Mouse (Mus musculus): ENCODE results near the gene Anapc7. TPM values are rescaled to one million over a fixed set of nuclear protein-coding genes. Genes with fewer than 3 reads are reported as not detected.
"Not testable (repeated sequence)": the region's sequence is repeated elsewhere in the genome, so short reads cannot be mapped to it uniquely, and the experiment has no call there.

The Anapc7 gene
- total RNA-seq, 2 experiments from 2014 or later, result 28.6 to 30.5 TPM

DNA sequence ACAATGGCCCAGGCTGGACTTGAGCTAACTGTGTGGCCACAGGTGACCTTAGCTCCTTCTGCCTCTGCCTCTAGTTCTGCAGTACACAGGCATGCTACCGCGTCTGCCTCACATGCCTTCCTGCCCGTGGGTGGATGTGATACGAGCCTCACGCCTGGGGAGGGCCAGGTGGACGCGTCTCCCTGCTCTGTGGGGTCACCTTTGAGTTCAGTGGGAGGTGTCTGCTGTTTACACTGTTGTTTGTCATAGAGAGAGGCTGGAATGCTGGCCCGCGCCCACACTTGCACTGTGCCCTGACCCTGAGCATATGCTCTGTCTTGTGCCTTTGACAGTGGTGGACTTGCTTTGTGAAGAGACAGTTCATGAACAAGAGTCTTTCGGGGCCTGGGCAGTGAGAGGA lies 16.0 kb upstream of the Anapc7 start:
- DNase-seq, result no peak

DNA sequence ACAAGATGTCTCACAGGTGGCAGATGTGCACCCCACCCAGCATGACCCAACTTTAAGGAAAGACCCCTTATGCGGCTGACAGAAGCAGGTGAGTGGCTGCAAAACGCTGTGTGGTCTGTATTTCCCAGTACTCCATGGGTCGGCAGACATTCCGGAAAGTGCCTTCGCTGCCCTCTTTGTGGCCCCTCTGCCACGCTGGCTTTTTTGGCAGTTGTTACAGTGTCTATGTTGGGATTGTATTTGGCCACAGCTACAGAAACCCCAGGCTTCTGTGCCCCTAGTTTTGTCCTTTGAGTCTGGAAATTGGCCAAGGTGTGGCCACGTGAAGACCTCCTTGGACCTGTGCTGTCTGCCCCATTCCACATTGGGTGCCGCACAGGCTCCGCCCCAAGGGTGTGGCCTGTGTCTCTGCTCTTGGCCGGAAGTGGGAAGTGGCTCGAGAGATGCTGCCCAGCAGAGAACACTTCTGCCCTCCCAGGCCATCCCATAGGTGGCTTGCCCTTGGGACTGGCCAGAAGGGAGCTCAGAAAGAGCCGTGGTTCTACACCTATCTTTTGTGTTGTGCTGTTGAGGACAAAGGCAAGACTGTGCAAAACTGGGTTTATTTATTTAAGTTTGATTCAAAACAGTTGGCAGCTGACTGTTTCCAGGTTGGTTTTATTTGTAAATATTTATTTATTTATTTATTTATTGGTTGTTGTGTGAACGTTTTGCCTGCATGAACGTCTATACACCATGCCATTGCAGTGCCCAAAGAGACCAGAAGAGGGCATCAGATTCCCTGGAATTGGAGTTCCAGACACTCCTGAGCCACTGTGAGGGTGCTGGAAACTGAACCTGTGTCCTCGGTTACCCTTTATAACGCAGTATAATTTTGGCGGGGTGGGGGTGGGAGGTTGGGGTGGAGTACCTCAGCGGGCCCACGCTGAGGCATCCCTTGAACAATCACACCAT lies 11.5 kb upstream of the Anapc7 start:
- no peak for DNase-seq

DNA sequence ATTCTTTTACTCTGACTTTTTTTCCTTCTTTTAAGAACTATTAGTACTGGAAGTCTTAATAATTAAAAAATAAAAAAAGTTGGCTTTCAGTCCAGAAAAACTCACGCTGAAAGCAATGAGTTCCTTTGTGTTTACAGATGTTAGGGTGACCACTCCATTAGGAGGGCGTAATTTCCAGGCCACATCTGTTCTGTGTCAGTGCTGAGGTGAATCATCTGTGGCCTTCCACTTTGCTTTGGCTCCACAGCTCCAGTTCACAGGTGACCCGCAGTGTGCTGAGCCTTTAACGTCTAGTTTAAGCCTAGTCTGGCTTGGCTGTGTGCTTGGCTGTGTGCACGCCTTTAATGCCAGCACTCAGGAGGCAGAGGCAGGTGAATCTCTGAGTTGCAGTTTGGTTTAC lies 9.6 kb upstream of the Anapc7 start:
- DNase-seq, result no peak

DNA sequence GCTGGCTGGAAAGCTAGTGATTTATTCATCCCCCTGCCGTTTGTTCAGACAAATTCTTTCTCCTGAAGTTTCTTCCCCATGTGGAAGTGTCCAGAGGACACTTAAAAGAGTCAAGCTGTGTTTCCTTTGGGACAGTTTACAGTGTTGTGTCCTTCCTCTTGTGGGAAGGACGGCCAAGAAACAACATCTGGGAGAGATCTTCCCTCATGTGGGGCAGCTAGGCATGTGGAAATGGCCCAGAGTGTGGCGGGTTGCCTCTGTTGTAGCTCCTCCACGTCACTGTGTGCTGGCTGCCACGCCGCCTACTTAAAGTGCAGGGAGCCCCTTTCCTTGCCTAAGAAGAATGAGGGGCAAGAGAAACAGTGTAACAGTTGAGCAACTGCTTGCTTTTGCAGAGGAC lies 8.7 kb upstream of the Anapc7 start:
- DNase-seq, result no peak

DNA sequence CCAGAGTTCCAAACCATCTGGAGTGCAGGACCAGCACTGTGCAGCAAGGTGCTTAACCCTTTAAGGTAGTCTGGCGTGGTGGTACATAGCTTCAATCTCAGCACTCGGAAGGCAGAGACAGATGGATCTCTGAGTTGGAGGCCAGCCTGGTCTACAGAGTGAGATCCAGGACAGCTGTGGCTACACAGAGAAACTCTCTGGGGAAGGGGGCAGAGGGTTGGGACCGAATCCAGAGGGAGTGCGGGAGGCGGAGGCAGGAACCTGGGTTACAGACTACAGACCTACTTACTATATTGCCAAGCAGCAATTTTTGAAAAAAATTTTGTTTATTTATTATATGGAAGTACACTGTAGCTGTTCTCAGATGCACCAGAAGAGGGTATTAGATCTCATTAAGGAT lies 7.1 kb upstream of the Anapc7 start:
- no peak for DNase-seq

DNA sequence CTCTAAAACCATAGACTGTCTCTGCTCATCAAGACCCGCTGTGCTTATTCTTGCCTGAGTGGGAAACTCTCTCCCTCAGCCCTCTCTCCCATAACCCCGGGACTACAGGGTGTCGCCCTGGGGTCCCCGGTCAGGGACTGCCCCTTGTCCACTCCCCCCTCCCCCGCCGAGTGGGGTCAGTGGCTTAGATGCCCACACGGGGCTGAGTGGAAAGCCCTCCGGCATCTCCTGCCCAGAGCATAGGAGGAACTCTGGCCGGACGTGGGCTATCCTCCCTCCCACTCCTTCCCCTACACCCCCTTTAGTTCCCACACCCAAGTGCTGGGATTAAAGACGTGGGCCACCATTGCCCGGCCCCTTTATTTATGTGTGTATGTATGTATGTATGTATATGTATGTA lies 6.0 kb upstream of the Anapc7 start:
- DNase-seq, result no peak

DNA sequence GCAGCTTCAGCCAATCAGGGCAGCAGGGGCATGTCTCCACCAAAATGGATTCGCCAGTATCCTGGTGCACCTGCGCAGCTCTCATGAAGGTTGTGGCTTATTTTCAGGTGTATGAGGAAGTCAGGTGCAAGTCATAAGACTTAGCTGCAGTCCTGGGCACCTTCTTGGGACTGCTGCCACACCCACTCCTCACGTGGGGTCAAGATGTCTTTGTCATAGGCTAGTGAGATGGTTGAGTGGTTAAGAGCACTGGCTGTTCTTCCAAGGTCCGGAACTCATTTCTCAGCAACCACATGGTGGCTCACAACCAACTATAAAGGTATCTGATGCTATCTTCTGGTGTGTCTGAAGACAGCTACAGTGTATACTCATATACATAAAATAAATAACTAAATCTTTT lies 817 bp upstream of the Anapc7 start:
- DNase-seq, result not testable (repeated sequence)

DNA sequence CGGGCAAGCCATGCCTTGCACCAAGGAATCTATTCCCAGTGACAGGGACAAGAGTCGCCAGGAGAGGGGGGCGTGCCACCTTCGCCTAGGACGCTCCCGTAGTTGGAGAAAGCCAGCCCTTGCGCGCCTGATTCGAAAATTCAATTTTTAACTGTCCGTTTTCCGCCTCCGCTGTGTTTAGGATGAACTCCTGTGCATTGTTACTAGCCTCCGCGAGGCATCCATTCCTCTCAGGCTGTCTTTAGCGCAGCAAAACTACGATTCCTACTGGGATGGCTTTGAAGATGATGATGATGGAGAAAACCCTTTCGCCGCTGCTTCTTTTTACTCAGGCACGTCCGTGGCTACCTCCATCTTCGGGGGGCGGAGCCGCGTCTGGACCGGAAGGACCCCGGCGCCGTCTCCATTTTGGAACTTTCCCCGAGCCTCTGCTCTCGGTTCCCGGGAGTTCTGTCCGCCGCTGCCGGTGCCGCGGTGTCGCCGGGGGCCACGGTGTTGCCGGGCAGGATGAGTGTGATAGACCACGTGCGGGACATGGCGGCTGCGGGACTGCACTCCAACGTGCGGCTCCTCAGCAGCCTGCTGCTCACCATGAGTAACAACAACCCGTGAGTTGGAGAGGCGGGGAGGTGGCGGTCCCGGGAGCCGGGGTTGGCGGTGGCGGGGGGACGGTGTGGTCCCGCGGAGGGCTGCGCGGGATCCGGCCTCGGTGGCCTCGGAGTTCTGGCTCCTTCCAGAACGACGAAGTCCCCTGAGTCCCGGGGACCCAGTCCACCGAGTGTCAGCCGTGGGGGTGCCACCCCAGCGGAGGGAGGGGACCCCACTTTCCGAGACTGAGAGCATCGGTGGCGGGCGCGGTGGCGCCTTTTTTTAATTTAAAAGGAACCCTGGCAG lies 825 bp downstream of the Anapc7 start:
- peak; percentile 89 to 90 for DNase-seq

DNA sequence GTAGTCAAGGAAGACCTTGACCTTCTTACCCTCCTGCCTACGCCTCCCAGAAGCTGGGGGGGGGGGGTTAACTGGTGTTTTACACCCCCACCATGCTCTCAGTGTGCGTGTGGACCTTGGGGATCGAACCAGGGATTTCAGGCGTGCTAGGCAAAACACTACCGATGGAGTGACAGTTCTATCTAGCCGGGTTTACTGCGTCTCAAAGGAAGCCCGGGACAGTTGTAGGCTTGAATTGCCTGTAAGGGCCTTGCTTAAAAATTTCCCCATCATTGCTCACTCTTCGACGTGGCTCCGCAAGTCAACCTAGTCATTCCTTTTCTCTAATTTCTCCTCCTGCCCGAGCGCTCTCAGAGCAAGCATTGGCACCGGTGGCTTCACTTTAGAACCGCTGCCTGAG lies 1.6 kb downstream of the Anapc7 start:
- DNase-seq, result no peak

DNA sequence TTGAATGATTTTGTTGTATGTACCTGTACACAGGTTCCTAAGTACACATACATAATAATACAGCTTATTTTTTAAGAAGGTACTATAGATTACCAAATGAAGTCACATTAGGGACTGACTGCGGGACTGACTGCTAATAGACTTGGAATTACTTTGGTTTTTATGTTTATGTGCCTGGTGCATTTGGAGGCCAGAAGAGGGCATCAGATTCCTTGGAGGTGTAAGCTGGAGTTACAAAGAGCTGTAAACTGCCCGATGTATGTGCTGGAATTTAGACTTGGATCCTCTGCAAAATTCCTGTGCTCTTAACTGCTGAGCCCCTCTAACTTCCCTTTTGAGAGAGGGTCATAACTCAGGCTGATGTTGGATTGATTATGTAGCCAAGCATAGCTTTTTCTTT lies 4.1 kb downstream of the Anapc7 start:
- DNase-seq, result no peak

DNA sequence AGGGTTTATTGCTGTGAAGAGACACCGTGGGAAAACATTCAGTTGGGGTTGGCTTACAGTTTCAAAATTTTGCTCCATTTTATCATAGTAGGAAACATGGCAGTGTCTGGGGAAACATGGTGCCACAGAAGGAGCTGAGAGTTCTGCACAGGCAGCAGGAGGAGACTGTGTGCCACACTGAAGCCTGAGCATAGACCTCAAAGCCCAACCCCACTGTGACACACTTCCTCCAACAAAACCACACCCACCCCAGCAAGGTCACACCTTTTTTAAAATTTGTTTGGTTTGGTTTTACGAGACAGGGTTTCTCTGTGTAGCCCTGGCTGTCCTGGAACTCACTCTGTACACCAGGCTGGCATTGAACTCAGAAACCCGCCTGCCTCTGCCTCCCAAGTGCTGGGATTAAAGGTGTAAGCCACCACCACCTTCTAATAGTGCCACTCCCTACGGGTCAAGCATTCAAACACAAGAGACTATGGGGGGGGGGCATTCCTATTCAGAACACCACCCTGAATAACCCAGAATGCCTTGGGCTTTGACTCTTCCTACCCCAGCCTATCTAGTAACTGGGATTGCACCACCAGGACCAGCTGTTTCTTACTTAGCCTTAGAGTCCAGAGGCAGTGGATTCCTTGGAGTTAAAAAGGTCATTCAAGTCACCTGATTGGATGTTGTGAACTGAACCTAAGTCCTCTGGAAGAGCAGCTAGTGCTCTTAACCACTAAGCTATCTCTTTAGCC lies 8.7 kb downstream of the Anapc7 start:
- DNase-seq, result no peak

DNA sequence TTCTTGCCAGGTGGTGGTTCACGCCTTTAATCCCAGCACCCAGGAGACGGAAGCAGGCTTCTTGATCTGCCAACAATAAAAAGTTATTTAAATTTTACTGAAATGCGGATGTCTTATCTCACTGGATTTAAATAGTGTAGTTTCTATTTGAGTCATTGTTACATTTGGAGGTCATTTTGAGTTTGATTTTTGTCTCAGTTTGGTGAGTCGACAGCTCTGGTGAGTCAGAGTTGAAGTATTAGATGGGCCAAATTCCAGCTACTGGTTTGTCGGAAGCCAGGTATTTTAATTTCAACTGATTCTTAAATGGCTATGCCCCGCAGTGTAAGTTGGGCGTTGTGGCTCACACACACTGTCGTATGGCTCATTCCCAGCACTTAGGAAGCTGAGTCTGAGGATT lies 9.7 kb downstream of the Anapc7 start:
- no peak for DNase-seq

DNA sequence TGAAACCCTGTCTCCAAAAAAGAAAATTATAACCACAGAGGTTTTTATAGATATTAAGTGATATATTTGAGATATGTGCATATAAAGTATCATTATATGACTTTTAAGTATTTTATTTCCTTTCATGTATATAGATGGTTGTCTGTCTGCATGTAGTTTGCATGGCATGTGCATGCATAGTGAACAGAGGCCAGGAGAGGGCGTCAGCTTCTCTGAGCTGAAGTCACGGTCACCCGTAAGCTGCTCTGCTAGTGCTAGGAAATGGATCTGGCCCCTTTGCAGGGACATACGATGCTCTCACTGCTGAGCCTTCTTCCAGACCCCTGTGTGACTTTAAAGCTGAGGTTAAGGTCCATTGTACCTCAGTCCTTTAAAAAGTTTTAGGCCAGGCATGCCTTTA lies 13.0 kb downstream of the Anapc7 start:
- no peak for DNase-seq

DNA sequence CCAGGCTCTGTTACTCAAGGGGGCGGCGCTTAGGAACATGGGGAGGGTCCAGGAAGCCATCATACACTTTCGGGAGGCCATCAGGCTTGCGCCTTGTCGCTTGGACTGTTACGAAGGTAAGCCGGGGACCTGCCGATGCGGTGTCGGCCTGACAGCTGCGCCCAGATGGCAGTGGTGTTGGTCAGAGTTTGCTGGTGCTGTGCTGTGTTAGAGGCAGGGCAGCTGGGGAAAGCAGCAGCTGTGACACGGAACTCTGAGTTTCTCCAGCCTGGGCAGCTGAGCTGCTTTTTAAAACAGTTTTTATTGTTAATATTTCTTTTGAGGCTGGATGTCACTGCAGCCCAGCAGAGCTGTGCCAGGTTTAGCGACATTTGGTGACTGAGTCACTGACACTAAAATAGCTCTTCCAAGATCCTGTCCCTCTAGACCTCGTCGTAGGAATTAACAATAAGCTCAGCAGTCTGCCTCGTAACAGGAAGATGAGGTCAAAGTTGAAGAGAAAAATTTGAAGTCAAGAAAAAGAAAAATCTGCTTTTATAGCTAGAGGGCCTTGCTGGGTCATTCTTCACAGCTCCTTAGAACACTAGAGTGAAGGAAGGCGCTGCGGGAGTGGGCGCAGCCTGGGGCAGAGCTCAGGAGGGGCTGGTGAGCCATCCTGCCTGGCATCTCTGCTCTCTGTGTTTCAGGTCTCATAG lies 18.1 kb downstream of the Anapc7 start:
- DNase-seq, result no peak

DNA sequence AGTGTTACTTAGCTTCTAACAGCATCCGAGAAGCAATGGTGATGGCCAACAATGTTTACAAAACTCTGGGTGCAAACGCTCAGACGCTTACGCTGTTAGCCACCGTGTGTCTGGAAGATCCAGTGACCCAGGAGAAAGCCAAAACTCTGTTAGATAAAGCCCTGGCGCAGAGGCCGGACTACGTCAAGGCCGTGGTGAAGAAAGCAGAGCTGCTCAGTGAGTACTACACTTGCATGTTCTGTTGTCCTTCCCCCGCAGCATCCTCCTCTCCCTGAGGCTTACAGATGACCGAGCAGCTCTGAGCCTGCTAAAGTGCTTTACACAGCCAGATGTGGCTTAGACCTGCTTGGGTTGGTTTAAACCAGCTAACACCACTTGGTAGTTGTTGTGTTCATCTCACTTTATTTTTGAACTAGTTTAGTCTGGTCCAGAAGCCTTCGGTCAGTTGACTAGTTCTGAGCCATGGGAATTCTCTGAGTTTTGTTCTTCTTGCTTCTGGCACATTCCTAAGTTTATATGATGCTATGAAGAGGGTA lies 18.7 kb downstream of the Anapc7 start:
- no peak for DNase-seq

DNA sequence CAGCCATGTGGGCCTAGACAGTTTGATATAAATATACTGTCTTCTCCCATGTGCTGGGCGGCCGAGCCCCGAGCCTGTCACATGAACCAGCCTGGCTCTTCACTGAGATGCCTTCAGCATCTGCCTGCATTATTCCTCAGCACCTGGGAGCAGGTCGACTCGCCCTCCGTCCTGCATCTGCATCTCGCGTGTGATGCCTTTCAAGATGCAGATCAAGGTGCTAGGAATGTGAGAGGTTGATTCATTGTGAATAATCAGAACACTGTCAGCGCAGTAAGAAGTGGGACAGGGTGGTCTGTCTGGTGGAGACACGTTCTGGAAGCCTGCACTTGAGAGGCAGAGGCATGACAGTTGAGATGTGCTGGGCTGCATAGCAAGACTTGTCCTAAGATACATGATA lies 23.0 kb downstream of the Anapc7 start:
- no peak for DNase-seq

DNA sequence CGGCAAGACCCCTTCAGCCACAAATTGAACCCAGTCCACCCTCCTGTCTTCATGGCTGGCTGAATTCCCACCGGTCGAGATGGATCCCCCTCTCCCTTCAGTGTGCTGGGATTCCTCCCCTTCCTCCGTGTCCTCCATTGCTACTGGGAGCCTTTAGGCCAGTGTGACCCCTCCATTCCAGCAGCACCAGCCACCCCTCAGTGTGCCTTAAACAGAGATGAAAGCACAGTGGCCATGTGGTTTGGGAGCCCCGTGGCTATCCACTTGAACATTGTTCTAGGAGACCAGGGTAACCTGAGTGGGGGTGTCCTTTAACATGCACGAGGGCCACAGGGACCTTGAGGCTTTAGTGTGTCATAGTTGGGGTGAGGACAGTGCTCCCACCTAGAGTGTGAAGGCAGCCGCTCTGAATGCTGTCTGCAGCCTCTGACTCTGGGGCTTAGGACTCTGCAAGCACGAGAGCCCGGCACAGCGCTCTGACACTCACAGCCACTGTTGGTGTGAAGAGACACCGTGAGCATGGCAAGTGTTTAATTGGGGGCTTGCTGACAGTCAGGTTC lies 23.6 kb downstream of the Anapc7 start:
- DNase-seq, result no peak

DNA sequence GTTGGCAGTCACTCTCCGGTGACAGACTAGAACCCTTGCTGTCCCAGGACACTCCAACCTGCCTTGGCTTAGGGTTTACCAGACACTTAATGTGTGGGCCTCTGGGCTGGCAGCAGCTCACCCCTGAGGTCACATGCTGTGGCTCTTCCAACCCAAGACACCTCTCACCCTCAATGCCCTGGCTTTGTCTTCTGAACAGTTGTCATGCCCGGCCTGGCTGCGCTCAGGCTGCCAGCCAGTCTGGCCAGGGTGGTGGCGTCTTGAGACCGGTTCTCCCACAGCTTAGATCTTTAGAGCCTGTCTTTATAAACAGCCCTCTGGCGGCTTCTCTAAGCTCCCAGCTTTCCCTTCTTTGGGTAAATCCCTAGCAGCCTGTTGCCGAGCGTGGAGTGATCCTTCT lies 26.4 kb downstream of the Anapc7 start:
- no peak for DNase-seq

DNA sequence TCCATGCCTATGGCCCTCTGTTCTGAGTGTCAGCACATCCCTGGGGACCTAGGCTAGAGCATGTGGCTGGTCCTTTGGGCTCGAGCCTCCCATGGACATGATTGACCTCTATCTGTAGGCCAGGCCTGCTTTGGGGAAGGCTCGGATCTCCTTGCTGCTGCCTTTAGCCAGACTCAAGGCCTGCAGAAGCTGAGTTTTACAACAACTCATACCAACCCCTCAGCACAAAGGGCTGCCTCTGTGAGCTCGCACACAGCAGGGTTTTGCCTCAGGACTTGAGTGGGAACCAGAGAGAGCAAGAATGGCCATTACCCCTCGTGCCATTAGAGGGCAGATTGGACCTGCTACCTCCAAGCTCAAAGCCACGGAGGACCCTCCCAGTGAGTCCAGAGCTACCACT lies 27.4 kb downstream of the Anapc7 start:
- DNase-seq, result no peak

DNA sequence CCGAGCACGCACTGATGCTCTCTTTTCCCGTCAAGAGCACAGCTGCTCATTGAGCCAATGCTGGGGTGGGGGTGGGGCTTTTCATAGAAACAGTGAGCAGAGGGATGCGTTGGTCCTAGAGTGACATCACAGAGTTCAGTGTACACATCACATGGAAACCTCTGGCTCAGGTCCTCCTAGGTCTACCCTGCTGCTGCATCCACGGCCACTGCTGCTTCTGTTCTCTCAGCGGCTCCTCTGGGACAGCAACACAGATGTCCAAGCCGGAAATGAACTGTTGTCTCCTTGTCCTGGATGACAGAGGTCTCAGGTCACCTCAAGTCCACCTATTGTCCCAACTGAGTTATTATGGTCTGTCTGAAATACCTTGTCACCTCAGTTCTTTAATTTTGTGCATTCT lies 28.5 kb downstream of the Anapc7 start:
- DNase-seq, result no peak

DNA sequence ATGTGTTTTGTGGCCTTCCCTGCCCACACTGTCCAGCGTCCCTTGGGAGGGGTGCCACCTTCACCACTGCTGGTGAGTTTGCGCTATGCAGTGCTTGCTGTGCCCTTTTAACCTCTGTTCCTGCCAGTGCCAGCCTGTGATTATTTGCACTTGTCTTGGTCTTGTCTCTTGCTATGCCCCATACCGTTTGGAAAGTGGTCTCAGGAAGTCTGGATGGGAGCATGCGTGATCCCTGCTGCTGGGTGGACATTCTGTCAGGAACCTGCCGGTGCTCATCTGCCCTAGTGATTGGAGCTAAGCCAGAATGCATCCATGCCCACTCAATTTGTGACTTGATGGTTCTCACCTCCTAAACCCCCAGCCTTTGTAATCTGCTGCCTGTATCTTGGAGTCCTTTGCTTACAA lies 29.4 kb downstream of the Anapc7 start:
- no peak for DNase-seq

DNA sequence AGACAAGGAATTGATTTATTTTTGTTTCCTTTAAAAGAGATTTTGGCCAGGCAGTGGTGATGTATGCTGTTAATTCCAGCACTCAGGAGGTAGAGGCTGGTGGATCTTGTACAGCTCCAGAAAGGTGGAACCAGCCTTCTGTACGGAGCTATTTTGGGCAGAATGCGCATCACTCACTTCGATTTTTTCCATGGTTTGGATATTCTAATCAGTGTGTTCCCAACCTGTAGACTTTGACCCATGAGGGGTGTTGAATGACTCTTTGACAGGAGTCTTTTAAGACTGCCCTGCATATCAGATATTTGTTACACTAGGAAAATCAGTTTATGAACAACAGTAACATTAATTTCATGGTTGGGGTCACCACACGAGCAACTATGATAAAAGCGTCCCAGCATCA lies 29.8 kb downstream of the Anapc7 start:
- DNase-seq, result no peak

Data from layer of hippocampus, postnatal 36 days (tissue).